Mouse (Mus musculus): ENCODE measurements at regions not wholly inside any gene's neighbourhood (a gene's known extent, or its start where the extent isn't known, plus 50 kb on each side); places are given as distances from the start of the nearest gene placed in this dataset.
"Not testable (repeated sequence)": the region's sequence is repeated elsewhere in the genome, so short reads cannot be mapped to it uniquely, and the experiment has no call there.

- H3K9me3 ChIP-seq (replicated peaks; ENCODE audit: low read length), result peaks cover 63% of the 10 kb centered on the region
- H3K4me3 ChIP-seq (replicated peaks in 1 of 3; ENCODE audit: low read depth in 2 of 3, low read length in 2 of 3, poor library complexity in 1 of 3), result no peak overlapping the region
- no peak overlapping the region for H3K9ac ChIP-seq (ENCODE audit: insufficient read depth, low read depth)
- H3K27me3 ChIP-seq (replicated peaks), result no peaks in the 10 kb centered on the region
- H3K27ac ChIP-seq (ENCODE audit: insufficient read depth, low read depth), result no peak overlapping the region
- in situ Hi-C loops (cut with MboI; ENCODE audit: low pct_ligation_motif_present, low pct_unique_long_range_greater_than_20kb, low sequenced_read_pairs) (no loop called here), dilution Hi-C loops (cut with MboI; ENCODE audit: extremely low pct_ligation_motif_present, extremely low pct_unique_long_range_greater_than_20kb, low sequenced_read_pairs) (no loop called here)
- no peak overlapping the region for H3K4me2 ChIP-seq (ENCODE audit: insufficient read depth, low read depth, poor library complexity, severe bottlenecking)
- DNase-seq (ENCODE audit: extremely low read depth), result no peak
- no peaks in the 10 kb centered on the region for H3K36me3 ChIP-seq (replicated peaks in 1 of 2; ENCODE audit: control insufficient read depth in 1 of 2, insufficient read depth in 1 of 2, low read length in 1 of 2)
- H3K4me1 ChIP-seq (ENCODE audit: control insufficient read depth in 1 of 2, insufficient read depth in 2 of 2), result no peaks in the 10 kb centered on the region
- H3K79me2 ChIP-seq (replicated peaks; ENCODE audit: control insufficient read depth, extremely low read depth, insufficient read depth, poor library complexity, severe bottlenecking), result no peaks in the 10 kb centered on the region
- TF ChIP-seq MAX (IDR thresholded peaks at IDR 0.05; ENCODE audit: low read length), result no peak
- no peak for TF ChIP-seq GABPA (IDR thresholded peaks at IDR 0.05; ENCODE audit: insufficient replicate concordance, low read depth, low read length)
- no peak for TF ChIP-seq JUND (conservative IDR thresholded peaks at IDR 0.05; ENCODE audit: low read depth, low read length)
- no peak for TF ChIP-seq ZC3H11A (IDR thresholded peaks at IDR 0.05; ENCODE audit: low read depth, low read length)
- TF ChIP-seq PAX5 (IDR thresholded peaks at IDR 0.05; ENCODE audit: low read length), result no peak
- TF ChIP-seq UBTF (IDR thresholded peaks at IDR 0.05; ENCODE audit: low read depth, low read length), result no peak
- TF ChIP-seq CHD1 (IDR thresholded peaks at IDR 0.05; ENCODE audit: low read depth, low read length), result no peak
- no peak for TF ChIP-seq ETS1 (conservative IDR thresholded peaks at IDR 0.05; ENCODE audit: low read depth, low read length)
- TF ChIP-seq BHLHE40 (IDR thresholded peaks at IDR 0.05; ENCODE audit: low read depth, low read length), result no peak
- TF ChIP-seq MAZ (IDR thresholded peaks at IDR 0.05; ENCODE audit: low read depth, low read length), result no peak
- no peak for TF ChIP-seq KAT2A (IDR thresholded peaks at IDR 0.05; ENCODE audit: insufficient replicate concordance, low read length)
- no peak for TF ChIP-seq EP300 (IDR thresholded peaks at IDR 0.05; ENCODE audit: low read length)
- no peak for TF ChIP-seq NELFE (IDR thresholded peaks at IDR 0.05; ENCODE audit: low read depth, low read length)
- no peak for TF ChIP-seq ZKSCAN1 (IDR thresholded peaks at IDR 0.05; ENCODE audit: borderline replicate concordance, low read depth, low read length)
- no peak for TF ChIP-seq HCFC1 (IDR thresholded peaks at IDR 0.05; ENCODE audit: low read depth, low read length)
- TF ChIP-seq USF2 (conservative IDR thresholded peaks at IDR 0.05; ENCODE audit: low read depth, low read length), result no peak
- TF ChIP-seq RAD21 (IDR thresholded peaks at IDR 0.05; ENCODE audit: low read depth, low read length), result no peak
- no peak for TF ChIP-seq ZMIZ1 (IDR thresholded peaks at IDR 0.05; ENCODE audit: low read depth, low read length)
Observed at GRCm38 (mm10) chr12:109754986-109755385, 154.9 kb upstream of the Rtl1 start.

GRCm38 (mm10) chr12:109764293-109764692 lies 164.2 kb upstream of the Rtl1 start:
- dilution Hi-C loops (cut with MboI; ENCODE audit: extremely low pct_ligation_motif_present, extremely low pct_unique_long_range_greater_than_20kb, low sequenced_read_pairs) (no loop called here), in situ Hi-C loops (cut with MboI; ENCODE audit: low pct_ligation_motif_present, low pct_unique_long_range_greater_than_20kb, low sequenced_read_pairs) (no loop called here)
- no peaks in the 10 kb centered on the region for H3K36me3 ChIP-seq (replicated peaks in 1 of 2; ENCODE audit: control insufficient read depth in 1 of 2, insufficient read depth in 1 of 2, low read length in 1 of 2)
- TF ChIP-seq KAT2A (IDR thresholded peaks at IDR 0.05; ENCODE audit: insufficient replicate concordance, low read length) (no peak), ZC3H11A (IDR thresholded peaks at IDR 0.05; ENCODE audit: low read depth, low read length) (no peak), ZMIZ1 (IDR thresholded peaks at IDR 0.05; ENCODE audit: low read depth, low read length) (no peak), JUN (IDR thresholded peaks at IDR 0.05; ENCODE audit: insufficient read depth, low read depth, low read length) (no peak), MAFK (IDR thresholded peaks at IDR 0.05; ENCODE audit: insufficient replicate concordance, low read length) (no peak), HCFC1 (IDR thresholded peaks at IDR 0.05; ENCODE audit: low read depth, low read length) (no peak), RCOR1 (conservative IDR thresholded peaks at IDR 0.05; ENCODE audit: low read depth, low read length) (no peak), NELFE (IDR thresholded peaks at IDR 0.05; ENCODE audit: low read depth, low read length) (no peak), ZNF384 (IDR thresholded peaks at IDR 0.05; ENCODE audit: low read depth, low read length) (no peak), GABPA (IDR thresholded peaks at IDR 0.05; ENCODE audit: insufficient replicate concordance, low read depth, low read length) (no peak), MAZ (IDR thresholded peaks at IDR 0.05; ENCODE audit: low read depth, low read length) (no peak), RAD21 (IDR thresholded peaks at IDR 0.05; ENCODE audit: low read depth, low read length) (no peak)
- H3K79me2 ChIP-seq (replicated peaks; ENCODE audit: control insufficient read depth, extremely low read depth, insufficient read depth, poor library complexity, severe bottlenecking), result no peaks in the 10 kb centered on the region
- H3K4me2 ChIP-seq (ENCODE audit: insufficient read depth, low read depth, poor library complexity, severe bottlenecking), result no peak overlapping the region
- no peaks in the 10 kb centered on the region for H3K27me3 ChIP-seq (replicated peaks)
- peaks cover 30% of the 10 kb centered on the region for H3K9me3 ChIP-seq (replicated peaks; ENCODE audit: low read length)
- H3K4me3 ChIP-seq (replicated peaks in 1 of 3; ENCODE audit: low read depth in 2 of 3, low read length in 2 of 3, poor library complexity in 1 of 3), result no peak overlapping the region
- no peak overlapping the region for H3K9ac ChIP-seq (ENCODE audit: insufficient read depth, low read depth)
- H3K27ac ChIP-seq (ENCODE audit: insufficient read depth, low read depth), result no peak overlapping the region
- no peak for DNase-seq (ENCODE audit: extremely low read depth)
- H3K4me1 ChIP-seq (ENCODE audit: control insufficient read depth in 1 of 2, insufficient read depth in 2 of 2), result no peaks in the 10 kb centered on the region

- DNase-seq (ENCODE audit: extremely low read depth); H3K36me3 ChIP-seq (replicated peaks in 1 of 2; ENCODE audit: control insufficient read depth in 1 of 2, insufficient read depth in 1 of 2, low read length in 1 of 2); in situ Hi-C loops (cut with MboI; ENCODE audit: low pct_ligation_motif_present, low pct_unique_long_range_greater_than_20kb, low sequenced_read_pairs); H3K27ac ChIP-seq (ENCODE audit: insufficient read depth, low read depth); H3K9ac ChIP-seq (ENCODE audit: insufficient read depth, low read depth); H3K4me2 ChIP-seq (ENCODE audit: insufficient read depth, low read depth, poor library complexity, severe bottlenecking); H3K4me3 ChIP-seq (replicated peaks in 1 of 3; ENCODE audit: low read depth in 2 of 3, low read length in 2 of 3, poor library complexity in 1 of 3); dilution Hi-C loops (cut with MboI; ENCODE audit: extremely low pct_ligation_motif_present, extremely low pct_unique_long_range_greater_than_20kb, low sequenced_read_pairs); H3K4me1 ChIP-seq (ENCODE audit: control insufficient read depth in 1 of 2, insufficient read depth in 2 of 2); H3K79me2 ChIP-seq (replicated peaks; ENCODE audit: control insufficient read depth, extremely low read depth, insufficient read depth, poor library complexity, severe bottlenecking); H3K27me3 ChIP-seq (replicated peaks): not testable (repeated sequence)
- H3K9me3 ChIP-seq (replicated peaks; ENCODE audit: low read length), result peaks cover 40% of the 10 kb centered on the region
Observed at GRCm38 (mm10) chr12:109766602-109767001, 166.5 kb upstream of the Rtl1 start.

Data from CH12.LX (cell line).